Mouse (Mus musculus): ENCODE measurements around the gene Rab14. TPM values are rescaled to one million over a fixed set of nuclear protein-coding genes. Genes with fewer than 3 reads are reported as not detected.
A peak's percentile ranks its signal among the peaks of the same experiment; 100 is the strongest.

Rab14 gene
- polyA plus RNA-seq, 1 experiment from 2014 or later: 136 TPM

- no peak for ATAC-seq
- ChIA-PET CTCF (interaction anchor here (0.7 to 2.8 kb wide), 3 partner anchors 9 to 91 kb away, joined by 3 to 11 read pairs (median 3); no protein-coding TSS in a partner anchor), POLR2A (interaction anchor here (0.5 to 1.0 kb wide), 2 partner anchors 12 to 1160 kb away, joined by 3 to 4 read pairs; no protein-coding TSS in a partner anchor)
- TF ChIP-seq CTCF (IDR thresholded peaks at IDR 0.05): no peak
- DNase-seq (ENCODE audit: low read depth, low spot score): no peak
- no peaks in the 10 kb centered on the region for H3K27me3 ChIP-seq
- in situ Hi-C loops (cut with MboI; ENCODE audit: low pct_unique_long_range_greater_than_20kb): no loop called here
These were observed 26.8 kb downstream of the Rab14 start for GRCm38 (mm10) chr2:35174100-35174499.

GRCm38 (mm10) chr2:35173666-35174065 lies 27.3 kb downstream of the Rab14 start:
- CTCF ChIA-PET: interaction anchor here (1.6 to 2.8 kb wide), 2 partner anchors 10 to 23 kb away, joined by 4 to 11 read pairs; no protein-coding TSS in a partner anchor
- POLR2A ChIA-PET: no interaction called here
- TF ChIP-seq CTCF (IDR thresholded peaks at IDR 0.05): no peak
- in situ Hi-C loops (cut with MboI; ENCODE audit: low pct_unique_long_range_greater_than_20kb): no loop called here
- no peak for DNase-seq (ENCODE audit: low read depth, low spot score)
- ATAC-seq: no peak
- H3K27me3 ChIP-seq: no peaks in the 10 kb centered on the region

- POLR2A ChIA-PET: no interaction called here
- CTCF ChIA-PET: interaction anchor here (1.3 to 2.8 kb wide), 3 partner anchors 9 to 22 kb away, joined by 4 to 11 read pairs (median 4); no protein-coding TSS in a partner anchor
- ATAC-seq (no peak), DNase-seq (ENCODE audit: low read depth, low spot score) (no peak)
- TF ChIP-seq CTCF (IDR thresholded peaks at IDR 0.05): no peak
- in situ Hi-C loops (cut with MboI; ENCODE audit: low pct_unique_long_range_greater_than_20kb): no loop called here
- H3K27me3 ChIP-seq: no peaks in the 10 kb centered on the region
These were observed 28.7 kb downstream of the Rab14 start for GRCm38 (mm10) chr2:35172246-35172645.

- POLR2A ChIA-PET: no interaction called here
- DNase-seq (ENCODE audit: low read depth, low spot score): no peak
These were observed 29.5 kb downstream of the Rab14 start for GRCm38 (mm10) chr2:35171341-35171861.

GRCm38 (mm10) chr2:35169452-35169851 lies 31.5 kb downstream of the Rab14 start:
- DNase-seq (ENCODE audit: low read depth, low spot score) (no peak), ATAC-seq (no peak)
- no peak for TF ChIP-seq CTCF (IDR thresholded peaks at IDR 0.05)
- H3K27me3 ChIP-seq: no peaks in the 10 kb centered on the region
- ChIA-PET POLR2A (no interaction called here), CTCF (no interaction called here)
- in situ Hi-C loops (cut with MboI; ENCODE audit: low pct_unique_long_range_greater_than_20kb): no loop called here

More at GRCm38 (mm10) chr2:35171341-35171861, 29.5 kb downstream of the Rab14 start:
- CTCF ChIA-PET: interaction anchor here (1.0 to 1.3 kb wide), 2 partner anchors 9 to 13 kb away, joined by 3 to 4 read pairs; no protein-coding TSS in a partner anchor
- ATAC-seq: peak; percentile 18
- no peaks in the 10 kb centered on the region for H3K27me3 ChIP-seq
- TF ChIP-seq CTCF (IDR thresholded peaks at IDR 0.05): no peak
- in situ Hi-C loops (cut with MboI; ENCODE audit: low pct_unique_long_range_greater_than_20kb): no loop called here

GRCm38 (mm10) chr2:35166816-35167215 lies 34.1 kb downstream of the Rab14 start:
- CTCF ChIA-PET: no interaction called here
- H3K27me3 ChIP-seq: no peaks in the 10 kb centered on the region
- no peak for TF ChIP-seq CTCF (IDR thresholded peaks at IDR 0.05)
- ATAC-seq (no peak), DNase-seq (ENCODE audit: low read depth, low spot score) (no peak)
- in situ Hi-C loops (cut with MboI; ENCODE audit: low pct_unique_long_range_greater_than_20kb): no loop called here
- POLR2A ChIA-PET: no interaction called here

GRCm38 (mm10) chr2:35165416-35165815 lies 35.5 kb downstream of the Rab14 start:
- POLR2A ChIA-PET: no interaction called here
- ATAC-seq (no peak), DNase-seq (ENCODE audit: low read depth, low spot score) (no peak)
- in situ Hi-C loops (cut with MboI; ENCODE audit: low pct_unique_long_range_greater_than_20kb): no loop called here
- H3K27me3 ChIP-seq: no peaks in the 10 kb centered on the region
- TF ChIP-seq CTCF (IDR thresholded peaks at IDR 0.05): no peak
- CTCF ChIA-PET: no interaction called here

- CTCF ChIA-PET: interaction anchor here (0.9 kb wide), 1 partner anchor 9 kb away, joined by 4 read pairs; no protein-coding TSS in a partner anchor
- H3K27me3 ChIP-seq: no peaks in the 10 kb centered on the region
- in situ Hi-C loops (cut with MboI; ENCODE audit: low pct_unique_long_range_greater_than_20kb): no loop called here
- ATAC-seq (no peak), DNase-seq (ENCODE audit: low read depth, low spot score) (no peak)
- no peak for TF ChIP-seq CTCF (IDR thresholded peaks at IDR 0.05)
- POLR2A ChIA-PET: no interaction called here
These were observed 37.5 kb downstream of the Rab14 start for GRCm38 (mm10) chr2:35163396-35163795.

- ChIA-PET POLR2A (no interaction called here), CTCF (no interaction called here)
- no peaks in the 10 kb centered on the region for H3K27me3 ChIP-seq
- in situ Hi-C loops (cut with MboI; ENCODE audit: low pct_unique_long_range_greater_than_20kb): no loop called here
- DNase-seq (ENCODE audit: low read depth, low spot score) (no peak), ATAC-seq (no peak)
- no peak for TF ChIP-seq CTCF (IDR thresholded peaks at IDR 0.05)
These were observed 39.0 kb downstream of the Rab14 start for GRCm38 (mm10) chr2:35161846-35162488.

GRCm38 (mm10) chr2:35160206-35160605 lies 40.7 kb downstream of the Rab14 start:
- DNase-seq (ENCODE audit: low read depth, low spot score): no peak
- in situ Hi-C loops (cut with MboI; ENCODE audit: low pct_unique_long_range_greater_than_20kb): no loop called here
- H3K27me3 ChIP-seq: no peaks in the 10 kb centered on the region
- CTCF ChIA-PET: no interaction called here
- ATAC-seq: no peak
- TF ChIP-seq CTCF (IDR thresholded peaks at IDR 0.05): no peak
- POLR2A ChIA-PET: no interaction called here

GRCm38 (mm10) chr2:35158358-35158757 lies 42.6 kb downstream of the Rab14 start:
- no peak for ATAC-seq
- CTCF ChIA-PET: interaction anchor here (1.5 kb wide), 1 partner anchor 13 kb away, joined by 3 read pairs; no protein-coding TSS in a partner anchor
- in situ Hi-C loops (cut with MboI; ENCODE audit: low pct_unique_long_range_greater_than_20kb): no loop called here

More at GRCm38 (mm10) chr2:35158358-35158757, 42.6 kb downstream of the Rab14 start:
- H3K27me3 ChIP-seq: no peaks in the 10 kb centered on the region
- POLR2A ChIA-PET: no interaction called here
- no peak for DNase-seq (ENCODE audit: low read depth, low spot score)
- no peak for TF ChIP-seq CTCF (IDR thresholded peaks at IDR 0.05)

All from Patski (cell line).